Mouse (Mus musculus) myocyte (in vitro differentiated cells): ENCODE measurements at regions not wholly inside any gene's neighbourhood (a gene's known extent, or its start where the extent isn't known, plus 50 kb on each side); places are given as distances from the start of the nearest gene placed in this dataset.

ENCODE experiments used
- H3K27me3 ChIP-seq: one replicate; pipeline ENCODE4 v1.6.1; 2011; ENCODE audit not compliant: control insufficient read depth, insufficient read depth, insufficient read length
- H3K36me3 ChIP-seq: one replicate; pipeline ENCODE4 v1.6.1; 2011; ENCODE audit not compliant: control insufficient read depth, insufficient read depth
- H3K4me2 ChIP-seq: one replicate; pipeline ENCODE4 v1.6.1; 2011; ENCODE audit warnings: low read depth, control low read depth
- H3K4me3 ChIP-seq: one replicate; pipeline ENCODE4 v1.5.1; 2011; ENCODE audit warnings: mild to moderate bottlenecking, control low read depth, moderate library complexity
- H3K79me2 ChIP-seq: one replicate; pipeline ENCODE4 v1.6.1; 2011; ENCODE audit not compliant: control insufficient read depth, insufficient read depth
- H3ac ChIP-seq: one replicate; pipeline ENCODE4 v1.6.1; 2011; ENCODE audit not compliant: control insufficient read depth, insufficient read length
- CEBPB ChIP-seq: IDR thresholded peaks from 2 replicates; pipeline ENCODE4 v1.6.1; 2011; ENCODE audit warnings: mild to moderate bottlenecking, moderate library complexity; ENCODE audit not compliant: poor library complexity, insufficient read depth, severe bottlenecking
- E2F4 ChIP-seq: IDR thresholded peaks from one replicate; pipeline ENCODE4 v1.6.1; 2011; ENCODE audit warnings: mild to moderate bottlenecking, control low read depth, moderate library complexity; ENCODE audit not compliant: insufficient read depth
- MAX ChIP-seq: IDR thresholded peaks from one replicate; pipeline ENCODE4 v1.6.1; 2011; ENCODE audit warnings: low read depth, mild to moderate bottlenecking, control low read depth
- MYOD1 ChIP-seq, 3 experiments: IDR thresholded peaks; one replicate each; pipeline ENCODE4 v1.6.1; 2011; ENCODE audit warnings: control low read depth in 2 of 3, low read depth in 2 of 3, mild to moderate bottlenecking in 2 of 3, moderate library complexity in 1 of 3; ENCODE audit not compliant: insufficient read length in 2 of 3, control insufficient read depth in 1 of 3
- MYOG ChIP-seq, 3 experiments: IDR thresholded peaks; one replicate each; pipeline ENCODE4 v1.6.1; 2011; ENCODE audit warnings: control low read depth in 2 of 3, low read depth in 2 of 3, mild to moderate bottlenecking in 2 of 3; ENCODE audit not compliant: insufficient read length in 2 of 3, control insufficient read depth in 1 of 3, insufficient read depth in 1 of 3
- POLR2A ChIP-seq: IDR thresholded peaks from one replicate; pipeline ENCODE4 v1.6.1; 2011; ENCODE audit warnings: low read depth, mild to moderate bottlenecking, control low read depth, moderate library complexity; ENCODE audit not compliant: insufficient read length
- POLR2AphosphoS2 ChIP-seq: IDR thresholded peaks from one replicate; pipeline ENCODE4 v1.6.1; 2011; ENCODE audit warnings: low read depth, control low read depth; ENCODE audit not compliant: insufficient read length
- REST ChIP-seq: IDR thresholded peaks from one replicate; pipeline ENCODE4 v1.6.1; 2011; ENCODE audit warnings: mild to moderate bottlenecking, control low read depth, moderate library complexity; ENCODE audit not compliant: insufficient read depth, insufficient read length
- SRF ChIP-seq: IDR thresholded peaks from one replicate; pipeline ENCODE4 v1.6.1; 2011; ENCODE audit warnings: low read depth; ENCODE audit not compliant: control insufficient read depth, insufficient read length
- TCF12 ChIP-seq: IDR thresholded peaks from one replicate; pipeline ENCODE4 v1.6.1; 2011; ENCODE audit warnings: mild to moderate bottlenecking, control low read depth; ENCODE audit not compliant: poor library complexity, insufficient read depth, severe bottlenecking
- TCF3 ChIP-seq: IDR thresholded peaks from one replicate; pipeline ENCODE4 v1.6.1; 2011; ENCODE audit warnings: low read depth, control low read depth; ENCODE audit not compliant: insufficient read length
- USF1 ChIP-seq: IDR thresholded peaks from one replicate; pipeline ENCODE4 v1.6.1; 2011; ENCODE audit warnings: low read depth, mild to moderate bottlenecking, control low read depth, moderate library complexity

- H3K36me3 ChIP-seq, result no peaks in the 10 kb centered on the region
- H3K27me3 ChIP-seq, result no peaks in the 10 kb centered on the region
- H3K4me3 ChIP-seq, result no peak overlapping the region
- no peaks in the 10 kb centered on the region for H3K79me2 ChIP-seq
- H3K4me2 ChIP-seq, result no peak overlapping the region
- peak in 1 of 3 experiments; percentile 4 for TF ChIP-seq MYOD1 (IDR thresholded peaks at IDR 0.05; ENCODE audit: control insufficient read depth in 1 of 3, insufficient read length in 2 of 3, low read depth in 2 of 3)
- TF ChIP-seq TCF3, result no peak
- TF ChIP-seq SRF, result no peak
- H3ac ChIP-seq, result no peak overlapping the region
Observed at GRCm38 (mm10) chr11:17694145-17694544, 259.5 kb downstream of the Etaa1 start.

GRCm38 (mm10) chr11:17708769-17709168, 244.9 kb downstream of the Etaa1 start:
- no peak overlapping the region for H3ac ChIP-seq
- TF ChIP-seq MYOG (IDR thresholded peaks at IDR 0.05; ENCODE audit: control insufficient read depth in 1 of 3, insufficient read depth in 1 of 3, insufficient read length in 2 of 3, low read depth in 2 of 3), result peak in 1 of 3 experiments; percentile 69
- no peak for TF ChIP-seq REST
- TF ChIP-seq CEBPB, result no peak
- no peaks in the 10 kb centered on the region for H3K36me3 ChIP-seq
- no peak overlapping the region for H3K4me3 ChIP-seq
- no peak overlapping the region for H3K4me2 ChIP-seq
- H3K27me3 ChIP-seq, result no peaks in the 10 kb centered on the region
- no peaks in the 10 kb centered on the region for H3K79me2 ChIP-seq

GRCm38 (mm10) chr11:17722051-17722450, 231.6 kb downstream of the Etaa1 start:
- TF ChIP-seq MYOG (IDR thresholded peaks at IDR 0.05; ENCODE audit: control insufficient read depth in 1 of 3, insufficient read depth in 1 of 3, insufficient read length in 2 of 3, low read depth in 2 of 3) (no peak), SRF (no peak), USF1 (no peak), E2F4 (no peak), POLR2A (no peak), TCF3 (no peak), CEBPB (no peak), MAX (no peak), MYOD1 (IDR thresholded peaks at IDR 0.05; ENCODE audit: control insufficient read depth in 1 of 3, insufficient read length in 2 of 3, low read depth in 2 of 3) (no peak), POLR2AphosphoS2 (no peak), REST (no peak), TCF12 (no peak)
- no peak overlapping the region for H3K4me2 ChIP-seq

GRCm38 (mm10) chr11:17727258-17728034, 226.2 kb downstream of the Etaa1 start:
- Histone ChIP-seq H3K79me2 (no peaks in the 10 kb centered on the region), H3K27me3 (no peaks in the 10 kb centered on the region), H3K4me3 (no peak overlapping the region), H3K36me3 (no peaks in the 10 kb centered on the region), H3K4me2 (peak overlapping the region; percentile 27), H3ac (no peak overlapping the region)
- TF ChIP-seq USF1 (no peak), E2F4 (no peak), SRF (no peak)

More at GRCm38 (mm10) chr11:17722051-17722450, 231.6 kb downstream of the Etaa1 start:
- H3K4me3 ChIP-seq, result no peak overlapping the region
- H3K79me2 ChIP-seq, result no peaks in the 10 kb centered on the region
- no peaks in the 10 kb centered on the region for H3K36me3 ChIP-seq
- H3K27me3 ChIP-seq, result no peaks in the 10 kb centered on the region
- no peak overlapping the region for H3ac ChIP-seq

GRCm38 (mm10) chr11:17733075-17733474, 220.6 kb downstream of the Etaa1 start:
- Histone ChIP-seq H3ac (no peak overlapping the region), H3K27me3 (no peaks in the 10 kb centered on the region), H3K79me2 (no peaks in the 10 kb centered on the region), H3K4me3 (no peak overlapping the region), H3K4me2 (no peak overlapping the region), H3K36me3 (no peaks in the 10 kb centered on the region)
- TF ChIP-seq MYOD1 (IDR thresholded peaks at IDR 0.05; ENCODE audit: control insufficient read depth in 1 of 3, insufficient read length in 2 of 3, low read depth in 2 of 3) (no peak), REST (no peak), SRF (no peak), POLR2A (no peak), USF1 (no peak), MAX (no peak), E2F4 (no peak), MYOG (IDR thresholded peaks at IDR 0.05; ENCODE audit: control insufficient read depth in 1 of 3, insufficient read depth in 1 of 3, insufficient read length in 2 of 3, low read depth in 2 of 3) (no peak), TCF12 (no peak), CEBPB (no peak), POLR2AphosphoS2 (no peak)
